Mouse (Mus musculus): Measurements from ENCODE around the gene Tmem131l. TPM values are rescaled to one million over a fixed set of nuclear protein-coding genes. Genes with fewer than 3 reads are reported as not detected.

Gene Tmem131l
- polyA plus RNA-seq (2014; fragmentation: Nextera tagmentation; extraction: Ambion mirVana), result 67.1 and 76.3 TPM in 2 replicates

DNA sequence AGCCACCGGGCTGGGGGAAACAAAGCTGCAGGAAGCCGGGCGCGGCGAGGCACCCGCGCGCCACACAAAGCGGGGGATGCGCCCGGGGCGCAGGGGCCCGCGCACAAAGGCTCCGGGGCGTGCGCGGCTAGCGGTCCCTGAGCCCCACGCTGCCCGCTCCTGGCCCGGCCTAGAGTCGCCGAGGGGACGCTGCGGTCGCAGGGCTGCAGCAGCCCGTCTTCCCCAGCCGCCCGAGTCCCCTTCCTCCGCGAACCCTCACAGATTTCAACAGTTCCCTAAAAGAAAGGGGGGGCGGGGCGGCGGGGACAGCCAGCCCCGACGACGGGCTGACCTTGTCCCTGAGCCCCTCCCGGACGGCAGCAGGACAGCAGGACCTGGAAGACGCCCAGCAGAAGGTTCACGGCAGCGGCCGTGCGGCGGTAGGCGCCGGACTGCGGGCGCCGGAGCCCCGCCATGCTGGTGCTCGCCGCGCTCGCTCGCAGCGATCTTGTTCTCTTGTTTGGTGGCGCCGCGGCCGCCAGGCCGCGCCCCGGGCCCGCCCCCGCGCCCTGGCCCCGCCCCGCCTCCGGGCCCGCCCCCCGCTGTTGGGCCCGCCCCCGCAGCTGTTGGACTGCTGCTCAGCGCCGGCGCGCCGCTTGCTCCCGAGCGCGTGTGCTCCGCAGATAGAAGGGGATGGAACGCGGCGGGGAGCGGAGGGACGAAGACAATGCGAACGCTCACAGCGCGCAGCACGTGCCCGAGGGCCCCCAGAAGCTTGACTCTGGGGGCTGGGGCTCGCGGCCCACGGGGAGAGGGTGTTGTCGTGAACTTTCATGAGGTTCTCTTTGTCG, at the start of gene Tmem131l:
Gene Tmem131l, minus strand, starts transcription at position 530 of the 830 bp plus-strand sequence.
- H3K4me1 ChIP-seq (ENCODE audit: control insufficient read depth, insufficient read depth, low read length), result peaks cover 21% of the 10 kb centered on the region
- peak; percentile 96 for ATAC-seq (ENCODE audit: low FRiP score)
- H3K27me3 ChIP-seq (ENCODE audit: control insufficient read depth, insufficient read depth, low read length), result no peaks in the 10 kb centered on the region; the same call in 1 of the 2 replicates
- H3K4me2 ChIP-seq, result peak within 1 kb of the TSS; percentile 90
- peak within 1 kb of the TSS; percentile 96 for H3K4me3 ChIP-seq (ENCODE audit: low read depth, low read length)
- under 1% methylated on average over 96 of the region's 100 CpGs for WGBS
- peak; percentile 98 for DNase-seq (ENCODE audit: low spot score, missing footprints)
- no peaks in the 10 kb centered on the region for H3K36me3 ChIP-seq (ENCODE audit: control insufficient read depth, insufficient read depth, low read length)
- H3K27ac ChIP-seq (ENCODE audit: low read depth, low read length), result peak within 1 kb of the TSS; percentile 89
- no peaks in the 10 kb centered on the region for H3K9me3 ChIP-seq (ENCODE audit: control insufficient read depth, low read length)
- H3K9ac ChIP-seq (ENCODE audit: low read length), result peak within 1 kb of the TSS; percentile 99

DNA sequence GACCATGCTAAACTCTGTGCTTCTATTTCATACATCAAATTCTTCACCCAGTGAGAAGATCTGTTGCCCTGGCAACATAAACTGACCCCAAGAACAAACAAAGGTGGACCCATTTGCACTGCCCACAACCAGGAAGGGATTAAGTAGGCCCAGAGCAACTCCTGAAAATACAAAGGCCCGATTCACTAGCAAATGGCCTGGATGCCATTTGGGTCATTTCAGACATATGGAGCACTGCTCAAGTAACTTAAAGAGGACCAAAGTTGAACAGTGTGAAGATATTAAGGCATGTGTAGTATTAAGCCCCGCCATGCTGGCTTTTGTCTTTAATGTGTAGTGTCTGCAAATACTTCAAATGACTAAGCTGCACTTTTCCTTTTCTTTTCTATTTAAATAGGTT, 46.9 kb upstream of the Tmem131l start:
- DNase-seq (ENCODE audit: low spot score, missing footprints) (peak; percentile 86), ATAC-seq (ENCODE audit: low FRiP score) (peak; percentile 73)
- 25% methylated on average over 2 of the region's 2 CpGs for WGBS
- H3K4me3 ChIP-seq (ENCODE audit: low read depth, low read length), result no peak overlapping the region
- peak overlapping the region; percentile 7; the same call in 1 of the 2 replicates for H3K27ac ChIP-seq (ENCODE audit: low read depth, low read length)
- H3K4me2 ChIP-seq, result no peak overlapping the region
- H3K9ac ChIP-seq (ENCODE audit: low read length), result no peak overlapping the region
- H3K36me3 ChIP-seq (ENCODE audit: control insufficient read depth, insufficient read depth, low read length), result no peaks in the 10 kb centered on the region
- H3K4me1 ChIP-seq (ENCODE audit: control insufficient read depth, insufficient read depth, low read length), result peaks cover 8% of the 10 kb centered on the region
- no peaks in the 10 kb centered on the region; the same call in 1 of the 2 replicates for H3K9me3 ChIP-seq (ENCODE audit: control insufficient read depth, low read length)
- peaks cover 2% of the 10 kb centered on the region for H3K27me3 ChIP-seq (ENCODE audit: control insufficient read depth, insufficient read depth, low read length)

DNA sequence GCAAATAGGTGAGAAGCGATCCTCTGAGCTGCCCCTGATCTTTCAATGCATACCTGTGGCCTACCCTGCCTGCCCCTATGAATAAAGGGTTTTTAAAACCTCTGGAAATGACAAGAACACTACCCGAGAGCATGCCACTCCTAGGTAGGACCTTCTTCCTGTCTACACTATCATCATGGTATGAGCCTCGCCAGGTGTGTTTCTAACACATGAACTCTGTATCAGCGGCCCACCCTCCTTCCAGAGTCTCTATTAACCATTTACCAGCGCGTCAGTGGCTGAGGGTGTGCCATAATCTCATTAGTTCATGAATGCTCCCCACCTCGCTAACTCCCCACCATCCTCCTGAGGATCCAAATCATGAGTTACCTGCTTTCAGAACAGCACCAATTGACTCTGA, 46.4 kb upstream of the Tmem131l start:
- no peak overlapping the region for H3K4me2 ChIP-seq

DNA sequence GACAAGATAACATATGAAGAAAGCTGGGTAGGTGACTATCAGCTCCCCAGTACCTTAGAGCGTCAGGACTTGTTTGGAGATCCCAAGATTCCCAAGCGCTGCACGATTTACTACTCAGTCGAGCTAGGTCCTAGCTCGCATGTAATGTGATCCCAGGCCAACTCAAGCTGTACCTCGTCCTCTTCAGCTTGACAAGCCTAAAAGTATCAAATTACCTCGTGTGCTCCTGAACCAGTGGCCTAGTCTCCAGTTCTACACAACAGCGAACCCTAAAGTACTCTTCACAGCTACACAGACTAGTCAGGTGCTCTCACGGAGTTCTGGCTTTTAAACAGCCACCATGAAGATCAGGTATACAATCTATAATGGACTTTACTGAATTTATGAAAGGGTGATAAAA, 45.5 kb upstream of the Tmem131l start:
- DNase-seq (ENCODE audit: low spot score, missing footprints), result peak; percentile 69
- Histone ChIP-seq H3K4me2 (no peak overlapping the region), H3K4me3 (ENCODE audit: low read depth, low read length) (no peak overlapping the region), H3K36me3 (ENCODE audit: control insufficient read depth, insufficient read depth, low read length) (no peaks in the 10 kb centered on the region), H3K27ac (ENCODE audit: low read depth, low read length) (no peak overlapping the region), H3K9me3 (ENCODE audit: control insufficient read depth, low read length) (no peaks in the 10 kb centered on the region; the same call in 1 of the 2 replicates), H3K4me1 (ENCODE audit: control insufficient read depth, insufficient read depth, low read length) (peaks cover 8% of the 10 kb centered on the region), H3K9ac (ENCODE audit: low read length) (no peak overlapping the region), H3K27me3 (ENCODE audit: control insufficient read depth, insufficient read depth, low read length) (peaks cover 2% of the 10 kb centered on the region)
- no peak for ATAC-seq (ENCODE audit: low FRiP score)
- 56% methylated on average over 9 of the region's 9 CpGs for WGBS

More for the DNA sequence above, 46.4 kb upstream of the Tmem131l start:
- Histone ChIP-seq H3K27me3 (ENCODE audit: control insufficient read depth, insufficient read depth, low read length) (peaks cover 2% of the 10 kb centered on the region), H3K27ac (ENCODE audit: low read depth, low read length) (no peak overlapping the region), H3K36me3 (ENCODE audit: control insufficient read depth, insufficient read depth, low read length) (no peaks in the 10 kb centered on the region), H3K9me3 (ENCODE audit: control insufficient read depth, low read length) (no peaks in the 10 kb centered on the region; the same call in 1 of the 2 replicates), H3K9ac (ENCODE audit: low read length) (no peak overlapping the region), H3K4me1 (ENCODE audit: control insufficient read depth, insufficient read depth, low read length) (peaks cover 8% of the 10 kb centered on the region), H3K4me3 (ENCODE audit: low read depth, low read length) (no peak overlapping the region)
- DNase-seq (ENCODE audit: low spot score, missing footprints) (peak; percentile 83), ATAC-seq (ENCODE audit: low FRiP score) (no peak)
- WGBS, result 76% methylated on average over 7 of the region's 7 CpGs

DNA sequence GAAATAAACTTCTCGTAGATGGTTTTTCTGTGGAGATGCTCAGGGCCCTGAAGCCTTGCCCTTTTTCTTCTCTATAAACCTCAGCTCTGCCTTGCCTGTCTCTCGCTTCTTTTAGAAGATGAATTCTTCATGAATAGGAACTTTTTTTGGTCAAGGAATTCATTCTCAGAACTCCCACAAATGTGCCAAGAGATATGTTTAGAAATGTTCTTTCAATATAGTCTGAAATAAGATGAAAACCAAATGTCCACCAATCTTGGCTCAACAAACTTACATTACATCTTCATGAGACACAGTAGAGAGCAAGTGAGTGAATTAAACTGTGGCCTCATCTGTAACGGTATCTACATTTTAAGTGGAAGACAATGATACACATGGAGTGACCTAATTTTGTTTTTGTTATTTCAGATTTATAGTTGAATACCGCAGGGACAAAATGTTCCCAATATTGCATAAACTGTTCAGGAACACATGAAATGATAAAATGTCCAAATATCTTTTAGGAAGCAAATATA, 41.3 kb upstream of the Tmem131l start:
- 0 out of 2 replicates have a peak, but pooled peaks cover under 1% of the 10 kb centered on the region for H3K4me1 ChIP-seq (ENCODE audit: control insufficient read depth, insufficient read depth, low read length)
- H3K36me3 ChIP-seq (ENCODE audit: control insufficient read depth, insufficient read depth, low read length), result no peaks in the 10 kb centered on the region
- ATAC-seq (ENCODE audit: low FRiP score) (no peak), DNase-seq (ENCODE audit: low spot score, missing footprints) (no peak)
- no peaks in the 10 kb centered on the region; the same call in 1 of the 2 replicates for H3K9me3 ChIP-seq (ENCODE audit: control insufficient read depth, low read length)
- no peak overlapping the region for H3K27ac ChIP-seq (ENCODE audit: low read depth, low read length)
- H3K9ac ChIP-seq (ENCODE audit: low read length), result no peak overlapping the region
- H3K4me3 ChIP-seq (ENCODE audit: low read depth, low read length), result no peak overlapping the region
- 92% methylated on average over 4 of the region's 4 CpGs for WGBS
- no peak overlapping the region for H3K4me2 ChIP-seq
- H3K27me3 ChIP-seq (ENCODE audit: control insufficient read depth, insufficient read depth, low read length), result peaks cover 2% of the 10 kb centered on the region; the same call in 1 of the 2 replicates

DNA sequence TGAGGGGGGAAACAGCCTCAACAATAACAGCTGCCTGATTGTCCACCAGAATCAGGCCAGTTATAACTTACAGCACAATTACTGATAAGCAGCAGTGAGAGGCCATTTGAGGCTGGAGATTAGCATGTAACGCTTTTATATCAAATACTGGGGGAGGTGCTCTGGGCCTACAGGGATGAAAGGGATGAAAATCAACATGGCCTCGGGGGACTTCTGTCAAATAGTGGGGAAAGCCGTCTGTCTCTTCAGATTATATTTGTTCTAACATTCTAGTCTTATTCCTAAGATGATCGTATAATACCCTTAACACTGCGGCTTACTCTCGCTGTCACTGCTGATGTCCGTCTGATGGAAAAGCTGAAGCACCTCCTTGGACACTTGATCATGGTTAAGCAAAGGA, 40.1 kb upstream of the Tmem131l start:
- WGBS, result 79% methylated on average over 7 of the region's 7 CpGs
- Histone ChIP-seq H3K9me3 (ENCODE audit: control insufficient read depth, low read length) (no peaks in the 10 kb centered on the region; the same call in 1 of the 2 replicates), H3K4me1 (ENCODE audit: control insufficient read depth, insufficient read depth, low read length) (no peaks in the 10 kb centered on the region), H3K27ac (ENCODE audit: low read depth, low read length) (no peak overlapping the region), H3K4me3 (ENCODE audit: low read depth, low read length) (no peak overlapping the region), H3K4me2 (no peak overlapping the region), H3K9ac (ENCODE audit: low read length) (no peak overlapping the region), H3K27me3 (ENCODE audit: control insufficient read depth, insufficient read depth, low read length) (no peaks in the 10 kb centered on the region; the same call in 1 of the 2 replicates), H3K36me3 (ENCODE audit: control insufficient read depth, insufficient read depth, low read length) (no peaks in the 10 kb centered on the region)
- ATAC-seq (ENCODE audit: low FRiP score), result no peak
- DNase-seq (ENCODE audit: low spot score, missing footprints), result no peak

DNA sequence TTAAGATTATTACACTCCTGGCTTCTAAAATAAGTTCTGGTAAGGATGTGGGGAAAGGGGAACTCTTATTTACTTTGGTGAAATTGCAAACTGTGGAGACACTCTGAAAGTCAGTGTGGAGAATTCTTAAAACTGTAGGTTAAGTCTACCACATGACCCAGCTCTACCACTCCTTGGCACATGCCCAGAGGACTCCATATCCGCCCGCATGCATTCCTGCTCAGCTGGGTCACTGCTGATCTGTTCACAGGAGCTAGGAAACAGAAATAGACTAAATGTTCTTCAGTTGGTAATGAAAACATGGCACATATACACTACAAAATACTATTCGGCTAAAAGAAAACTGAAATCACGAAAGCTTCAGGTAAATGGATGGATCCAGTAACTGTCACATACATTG, 37.5 kb upstream of the Tmem131l start:
- no peak overlapping the region for H3K9ac ChIP-seq (ENCODE audit: low read length)
- DNase-seq (ENCODE audit: low spot score, missing footprints), result no peak
- no peaks in the 10 kb centered on the region for H3K27me3 ChIP-seq (ENCODE audit: control insufficient read depth, insufficient read depth, low read length)
- no peaks in the 10 kb centered on the region for H3K36me3 ChIP-seq (ENCODE audit: control insufficient read depth, insufficient read depth, low read length)
- H3K4me3 ChIP-seq (ENCODE audit: low read depth, low read length), result no peak overlapping the region
- no peak for ATAC-seq (ENCODE audit: low FRiP score)
- H3K4me2 ChIP-seq, result no peak overlapping the region
- no peaks in the 10 kb centered on the region; the same call in 1 of the 2 replicates for H3K9me3 ChIP-seq (ENCODE audit: control insufficient read depth, low read length)
- H3K4me1 ChIP-seq (ENCODE audit: control insufficient read depth, insufficient read depth, low read length), result no peaks in the 10 kb centered on the region
- 93% methylated on average over 4 of the region's 4 CpGs for WGBS
- no peak overlapping the region for H3K27ac ChIP-seq (ENCODE audit: low read depth, low read length)

DNA sequence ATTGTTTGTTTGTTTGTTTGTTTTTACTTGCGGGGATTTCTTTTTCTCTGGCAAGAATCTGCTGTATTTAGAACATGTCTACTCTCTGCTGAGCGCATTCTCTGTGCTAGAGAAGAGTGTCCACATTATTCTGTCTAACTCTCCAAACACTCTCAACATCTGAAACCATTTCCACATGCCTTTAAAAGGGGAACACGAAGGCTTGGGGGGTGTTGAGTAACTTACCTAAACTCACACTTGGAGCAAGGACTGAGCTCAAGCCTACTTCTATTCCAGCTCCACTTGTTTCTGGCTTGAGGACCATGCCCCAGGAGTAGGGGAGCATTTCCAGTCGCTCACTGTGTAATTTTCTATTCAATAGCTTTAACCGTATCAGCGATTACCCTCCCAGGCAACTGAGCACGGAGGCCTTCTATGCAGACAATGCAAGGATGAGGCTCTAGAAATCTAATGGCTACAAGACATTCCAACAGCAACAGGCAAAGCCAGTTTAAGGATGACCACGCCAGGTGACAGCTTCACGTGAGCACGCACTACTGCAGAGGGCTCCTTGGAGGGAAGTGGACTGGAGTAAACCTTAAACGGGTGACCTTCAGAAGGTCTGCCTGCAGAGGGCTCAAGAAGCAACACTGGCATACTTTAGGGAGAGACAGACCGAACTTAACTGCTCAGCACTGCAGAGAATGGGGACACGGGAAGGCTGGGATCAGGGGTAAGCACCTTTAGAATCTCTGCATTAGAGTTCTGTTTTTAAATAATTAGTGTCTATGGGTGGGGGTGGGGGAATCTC, 36.8 kb upstream of the Tmem131l start:
- 76% methylated on average over 13 of the region's 13 CpGs for WGBS
- no peak overlapping the region for H3K27ac ChIP-seq (ENCODE audit: low read depth, low read length)
- H3K9me3 ChIP-seq (ENCODE audit: control insufficient read depth, low read length), result no peaks in the 10 kb centered on the region
- ATAC-seq (ENCODE audit: low FRiP score), result no peak
- no peak overlapping the region for H3K4me3 ChIP-seq (ENCODE audit: low read depth, low read length)
- H3K9ac ChIP-seq (ENCODE audit: low read length), result no peak overlapping the region
- peak; percentile 75 for DNase-seq (ENCODE audit: low spot score, missing footprints)
- no peaks in the 10 kb centered on the region for H3K36me3 ChIP-seq (ENCODE audit: control insufficient read depth, insufficient read depth, low read length)
- H3K4me1 ChIP-seq (ENCODE audit: control insufficient read depth, insufficient read depth, low read length), result no peaks in the 10 kb centered on the region
- H3K4me2 ChIP-seq, result no peak overlapping the region
- no peaks in the 10 kb centered on the region for H3K27me3 ChIP-seq (ENCODE audit: control insufficient read depth, insufficient read depth, low read length)

All from midbrain, embryonic 11.5 days (tissue).